Mouse (Mus musculus) midbrain, embryonic 16.5 days (tissue): ENCODE measurements around the gene Pcca. TPM values are rescaled to one million over a fixed set of nuclear protein-coding genes. Genes with fewer than 3 reads are reported as not detected.

ENCODE experiments used
- ATAC-seq: fragments of 200-750 bp; cut with Nextera tagmentation; 2 replicates; pipeline ENCODE4 v1.8.0; 2017; ENCODE audit warnings: moderate TSS enrichment
- H3K27ac ChIP-seq: fragments of 300-500 bp; sonication (generic); 2 replicates; pipeline ENCODE4 v1.5.1; 2014; ENCODE audit warnings: mild to moderate bottlenecking, low read length, mixed read lengths
- H3K27me3 ChIP-seq: fragments of 300-500 bp; sonication (generic); 2 replicates; pipeline ENCODE4 v1.6.1; 2014; ENCODE audit warnings: low read depth, low read length, mixed read lengths; ENCODE audit not compliant: control insufficient read depth, insufficient read depth
- H3K36me3 ChIP-seq: fragments of 300-500 bp; sonication (generic); 2 replicates; pipeline ENCODE4 v1.6.1; 2014; ENCODE audit warnings: mild to moderate bottlenecking, low read length, moderate library complexity, mixed read lengths; ENCODE audit not compliant: control insufficient read depth, insufficient read depth
- H3K4me1 ChIP-seq: fragments of 300-500 bp; sonication (generic); 2 replicates; pipeline ENCODE4 v1.6.1; 2014; ENCODE audit warnings: mild to moderate bottlenecking, low read length, mixed read lengths; ENCODE audit not compliant: control insufficient read depth, insufficient read depth
- H3K4me2 ChIP-seq: fragments of 300-500 bp; sonication (generic); 2 replicates; pipeline ENCODE4 v1.6.1; 2014; ENCODE audit warnings: mild to moderate bottlenecking, low read length, mixed read lengths
- H3K4me3 ChIP-seq: fragments of 300-500 bp; sonication (generic); 2 replicates; pipeline ENCODE4 v1.5.1; 2014; ENCODE audit warnings: low read depth, mild to moderate bottlenecking, low read length, moderate library complexity, mixed read lengths
- H3K9ac ChIP-seq: fragments of 300-500 bp; sonication (generic); 2 replicates; pipeline ENCODE4 v1.6.1; 2014; ENCODE audit warnings: low read depth, low read length, mixed read lengths
- H3K9me3 ChIP-seq: fragments of 300-500 bp; sonication (generic); replicated peaks from 2 replicates; pipeline ENCODE4 v1.6.1; 2014; ENCODE audit warnings: mild to moderate bottlenecking, low read length, mixed read lengths; ENCODE audit not compliant: control insufficient read depth, poor library complexity, severe bottlenecking
- WGBS: fragments of 180-500 bp; shearing (Covaris S2); extraction: QIAGEN DNeasy Blood & Tissue Kit; methylation state at CpG from one replicate; pipeline ENCODE4 v1.1.7; 2014; 5-methylcytosine and 5-hydroxymethylcytosine counted together
- polyA plus RNA-seq: library from polyadenylated mRNA; unstranded; fragments of >200 nt; fragmentation: Nextera tagmentation; extraction: Ambion mirVana; gene quantifications from 2 replicates; pipeline ENCODE4 v1.2.1, GENCODE M21; 2015

Pcca gene
- polyA plus RNA-seq, 1 experiment from 2014 or later, result 25.9 TPM

DNA sequence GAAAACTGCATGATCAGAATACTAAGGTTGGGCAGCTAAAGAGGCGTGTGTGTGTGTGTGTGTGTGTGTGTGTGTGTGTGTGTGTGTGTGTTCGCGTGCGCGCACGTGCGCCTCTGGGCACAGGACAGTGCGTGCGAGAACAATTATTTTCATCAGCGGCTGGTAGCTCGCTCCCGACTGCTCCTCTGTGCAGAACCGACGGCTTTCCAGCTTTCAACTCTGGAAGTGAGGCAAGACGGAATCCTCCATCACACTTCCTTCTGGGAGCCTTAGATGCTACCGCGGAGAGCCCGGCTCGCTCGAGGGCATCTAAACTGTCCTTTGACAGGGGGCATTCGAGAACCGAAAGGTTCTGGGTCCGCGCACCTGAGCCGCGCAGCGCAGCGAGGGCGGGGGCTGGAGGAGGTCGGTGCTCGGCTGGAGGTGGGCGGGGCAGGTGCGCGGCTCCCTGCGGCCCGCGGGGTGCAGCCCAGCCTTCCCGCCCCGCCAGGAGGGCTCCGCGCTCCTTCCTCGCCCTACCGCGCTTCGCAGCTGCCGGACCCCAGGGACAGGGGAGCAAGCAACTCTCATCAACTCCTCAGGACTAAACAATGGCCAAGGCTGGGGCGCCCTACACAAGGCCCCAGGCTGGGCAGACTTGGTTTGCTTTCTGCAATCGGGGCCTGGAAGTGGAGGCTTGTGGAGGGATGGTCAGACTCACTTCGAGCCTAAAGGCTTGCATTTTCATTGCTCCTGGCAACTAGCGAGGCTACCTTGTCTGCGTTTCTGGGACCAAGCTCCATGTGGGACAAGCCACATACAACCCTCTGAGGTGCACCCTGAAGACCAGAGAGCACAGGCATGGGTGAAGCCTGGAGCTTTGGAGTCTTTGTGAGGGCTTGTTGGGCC, 43.4 kb upstream of the Pcca start, which contains the start of gene Gm10837:
Gene Gm10837 (plus strand): TSS at position 146 of the 888 bp plus-strand sequence.
- ATAC-seq, result peak; percentile 79
- Histone ChIP-seq H3K9ac (peak within 1 kb of the TSS; percentile 36; the same call in 1 of the 2 replicates), H3K9me3 (peaks cover 3% of the 10 kb centered on the region; the same call in 1 of the 2 replicates), H3K36me3 (no peaks in the 10 kb centered on the region), H3K27me3 (peaks cover 26% of the 10 kb centered on the region), H3K4me1 (peaks cover 2% of the 10 kb centered on the region; the same call in 1 of the 2 replicates), H3K27ac (peak within 1 kb of the TSS; percentile 68), H3K4me3 (peak within 1 kb of the TSS; percentile 18), H3K4me2 (peak within 1 kb of the TSS; percentile 42)
- WGBS, result 1% methylated on average over 44 of the region's 51 CpGs

DNA sequence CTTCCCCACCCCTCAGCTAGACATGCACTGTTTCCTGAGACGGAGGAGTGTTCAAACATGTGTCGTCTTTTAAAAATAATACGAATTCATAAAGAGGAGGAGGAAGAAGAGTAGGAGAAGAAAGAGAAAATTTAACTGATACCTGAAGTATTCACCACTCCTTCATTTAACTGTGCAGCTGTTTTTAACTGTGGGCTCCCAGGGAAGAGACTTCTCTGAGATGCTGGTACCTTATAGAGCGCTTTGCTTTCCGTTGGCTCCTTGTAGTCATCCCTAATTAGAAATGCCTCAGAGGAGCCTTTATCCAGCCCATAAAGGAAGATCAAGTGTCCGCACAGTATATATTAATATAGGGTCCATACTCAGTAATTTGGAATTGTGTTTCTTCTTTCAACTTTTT, 42.6 kb upstream of the Pcca start:
- 63% methylated on average over 6 of the region's 6 CpGs for WGBS
- Histone ChIP-seq H3K36me3 (no peaks in the 10 kb centered on the region), H3K4me3 (no peak overlapping the region), H3K4me2 (no peak overlapping the region), H3K27ac (no peak overlapping the region), H3K4me1 (no peaks in the 10 kb centered on the region), H3K9me3 (peaks cover 3% of the 10 kb centered on the region; the same call in 1 of the 2 replicates), H3K27me3 (peaks cover 24% of the 10 kb centered on the region), H3K9ac (no peak overlapping the region)
- no peak for ATAC-seq

DNA sequence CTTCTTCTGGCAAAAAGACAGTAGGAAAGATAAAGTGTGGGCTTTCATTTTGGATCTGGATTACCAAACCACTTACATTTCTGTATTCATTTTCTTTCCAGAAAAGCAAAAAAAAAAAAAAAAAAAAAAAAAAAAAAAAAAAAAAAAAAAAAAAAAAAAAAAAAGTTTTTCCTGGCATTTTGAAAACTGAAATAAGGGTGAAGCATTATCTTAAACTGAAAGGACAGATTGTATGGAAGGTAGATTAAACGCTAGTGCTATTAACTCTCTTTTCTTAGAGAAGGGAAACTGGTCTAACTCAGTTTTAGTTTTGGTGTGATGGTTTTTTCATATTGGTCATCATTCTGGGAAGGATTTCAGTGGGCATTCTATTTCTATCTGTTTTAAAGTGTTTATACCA, 42.1 kb upstream of the Pcca start:
- H3K9ac ChIP-seq, result no peak overlapping the region
- 70% methylated on average over 1 of the region's 1 CpGs for WGBS
- H3K9me3 ChIP-seq, result peaks cover 3% of the 10 kb centered on the region; the same call in 1 of the 2 replicates
- ATAC-seq, result no peak
- H3K27me3 ChIP-seq, result peaks cover 23% of the 10 kb centered on the region
- H3K4me2 ChIP-seq, result no peak overlapping the region
- H3K4me3 ChIP-seq, result no peak overlapping the region
- H3K27ac ChIP-seq, result no peak overlapping the region
- no peaks in the 10 kb centered on the region for H3K4me1 ChIP-seq
- no peaks in the 10 kb centered on the region for H3K36me3 ChIP-seq

DNA sequence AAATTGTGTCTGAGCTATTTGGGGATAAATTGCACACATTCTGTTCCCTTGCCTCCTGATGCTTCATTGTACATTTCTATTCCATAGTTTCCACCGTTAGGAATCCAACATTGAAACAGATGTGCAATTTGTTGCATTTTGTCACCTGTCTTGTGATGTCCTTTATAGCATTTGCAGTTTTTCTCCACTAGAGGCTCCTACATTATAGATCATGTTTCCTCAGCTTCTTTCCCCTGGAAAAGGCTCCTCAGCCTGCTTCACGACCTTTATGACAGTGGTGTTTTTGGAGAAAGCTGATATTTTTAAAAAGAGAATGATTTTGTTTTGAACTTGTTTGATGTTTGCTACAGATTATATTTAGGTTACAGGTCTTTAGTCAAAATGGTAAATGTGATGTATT, 25.1 kb upstream of the Pcca start:
- no peak for ATAC-seq
- no peaks in the 10 kb centered on the region for H3K4me1 ChIP-seq
- no peak overlapping the region for H3K9ac ChIP-seq
- no peaks in the 10 kb centered on the region for H3K9me3 ChIP-seq
- no peaks in the 10 kb centered on the region for H3K36me3 ChIP-seq
- no peak overlapping the region for H3K4me3 ChIP-seq
- H3K4me2 ChIP-seq, result no peak overlapping the region
- 24% methylated on average over 2 of the region's 2 CpGs for WGBS
- H3K27ac ChIP-seq, result no peak overlapping the region
- no peaks in the 10 kb centered on the region for H3K27me3 ChIP-seq

DNA sequence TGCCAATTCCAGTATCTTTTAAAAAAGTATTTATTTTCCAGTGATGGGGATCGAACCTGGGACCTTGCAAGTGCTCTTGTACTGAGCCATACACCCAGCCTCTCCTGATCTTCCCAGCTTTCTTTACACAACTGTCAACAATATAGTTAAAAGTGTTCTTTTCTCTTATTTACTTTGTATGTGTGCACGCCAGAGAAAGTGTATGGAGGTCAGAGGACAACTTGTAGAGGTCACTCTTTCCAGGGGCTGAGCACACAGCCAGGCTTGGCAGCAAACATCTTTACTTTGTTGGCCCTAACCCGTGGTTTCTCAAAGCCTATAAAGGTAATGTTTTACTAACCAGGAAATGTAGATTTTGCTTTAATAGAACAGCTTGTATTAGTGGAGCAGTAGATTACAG, 22.6 kb upstream of the Pcca start:
- Histone ChIP-seq H3K4me1 (no peaks in the 10 kb centered on the region), H3K9me3 (no peaks in the 10 kb centered on the region), H3K27me3 (no peaks in the 10 kb centered on the region), H3K27ac (no peak overlapping the region), H3K4me3 (no peak overlapping the region), H3K4me2 (no peak overlapping the region), H3K9ac (no peak overlapping the region), H3K36me3 (no peaks in the 10 kb centered on the region)
- no peak for ATAC-seq
- 75% methylated on average over 3 of the region's 3 CpGs for WGBS

DNA sequence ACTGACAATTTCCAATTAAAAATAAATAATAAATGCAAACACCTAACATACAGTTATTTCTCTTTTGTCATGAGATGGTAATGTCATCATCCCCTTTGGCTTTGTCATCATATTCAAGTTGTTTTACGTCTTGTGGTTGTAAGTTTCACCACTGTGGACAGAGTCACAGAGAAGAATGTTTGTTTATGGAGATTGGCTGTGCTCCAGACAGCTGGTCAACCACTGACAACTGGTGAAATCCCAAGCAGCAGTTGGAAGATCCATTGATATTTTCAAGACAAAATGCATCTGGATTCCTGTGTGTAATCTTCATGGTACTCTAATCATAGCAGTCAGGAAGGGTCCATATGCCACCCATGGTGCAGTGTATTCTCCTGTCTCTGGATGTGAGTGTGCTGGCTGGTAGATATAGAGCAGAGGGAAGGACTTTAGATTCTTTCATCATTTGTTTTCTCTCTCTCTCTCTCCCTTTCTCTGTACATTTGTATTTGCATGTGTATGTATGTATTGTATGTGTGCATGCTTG, 20.6 kb upstream of the Pcca start:
- 71% methylated on average over 1 of the region's 1 CpGs for WGBS
- H3K4me1 ChIP-seq, result no peaks in the 10 kb centered on the region
- no peak overlapping the region for H3K9ac ChIP-seq
- H3K36me3 ChIP-seq, result no peaks in the 10 kb centered on the region
- no peaks in the 10 kb centered on the region for H3K27me3 ChIP-seq
- no peak for ATAC-seq
- no peak overlapping the region for H3K4me2 ChIP-seq
- H3K4me3 ChIP-seq, result no peak overlapping the region
- no peak overlapping the region for H3K27ac ChIP-seq
- no peaks in the 10 kb centered on the region for H3K9me3 ChIP-seq

DNA sequence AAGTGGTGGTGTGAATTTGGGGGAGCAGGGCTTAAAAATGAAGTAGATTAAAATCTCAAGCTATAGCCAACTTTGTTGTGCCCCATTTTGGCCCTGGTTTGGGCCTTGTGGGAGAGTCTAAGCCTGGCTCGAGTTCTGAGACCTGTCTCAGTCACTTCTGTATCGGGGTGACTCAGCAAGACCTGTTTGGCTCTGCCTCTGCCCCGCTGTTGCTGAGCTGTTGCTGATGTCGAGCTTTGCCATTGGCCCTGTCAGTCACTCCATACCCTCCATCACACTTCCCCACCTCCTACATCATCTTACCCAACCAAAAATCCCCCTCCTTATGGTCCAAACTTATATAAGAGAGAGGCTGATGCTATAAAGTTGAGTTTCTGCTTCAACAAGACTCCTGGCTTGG, 5.6 kb upstream of the Pcca start:
- 82% methylated on average over 4 of the region's 4 CpGs for WGBS
- Histone ChIP-seq H3K36me3 (no peaks in the 10 kb centered on the region), H3K9me3 (0 out of 2 replicates have a peak, but pooled peaks cover 5% of the 10 kb centered on the region), H3K9ac (no peak overlapping the region), H3K27me3 (no peaks in the 10 kb centered on the region), H3K27ac (no peak overlapping the region), H3K4me2 (no peak overlapping the region), H3K4me3 (no peak overlapping the region), H3K4me1 (0 out of 2 replicates have a peak, but pooled peaks cover 2% of the 10 kb centered on the region)
- ATAC-seq, result no peak

DNA sequence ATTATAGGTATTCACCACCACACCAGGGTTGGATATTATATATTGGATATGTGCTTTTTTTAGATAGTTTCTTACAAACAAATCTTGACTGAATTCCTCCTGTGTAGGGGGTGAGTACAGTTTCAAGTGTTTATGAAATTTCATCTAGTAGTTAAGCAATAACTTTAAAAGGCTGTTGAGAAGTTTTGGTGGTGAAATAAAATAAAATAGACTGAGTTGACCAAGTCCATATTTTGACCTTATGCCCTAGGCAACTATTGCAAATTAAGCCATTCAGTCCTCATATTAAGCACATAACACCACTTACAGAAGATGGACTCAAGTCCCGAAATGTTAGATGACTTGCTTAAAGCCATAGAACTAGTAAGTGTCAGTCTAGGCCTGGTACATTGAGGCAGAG, 1.9 kb downstream of the Pcca start:
- H3K36me3 ChIP-seq, result no peaks in the 10 kb centered on the region
- WGBS, result 91% methylated on average over 1 of the region's 1 CpGs

DNA sequence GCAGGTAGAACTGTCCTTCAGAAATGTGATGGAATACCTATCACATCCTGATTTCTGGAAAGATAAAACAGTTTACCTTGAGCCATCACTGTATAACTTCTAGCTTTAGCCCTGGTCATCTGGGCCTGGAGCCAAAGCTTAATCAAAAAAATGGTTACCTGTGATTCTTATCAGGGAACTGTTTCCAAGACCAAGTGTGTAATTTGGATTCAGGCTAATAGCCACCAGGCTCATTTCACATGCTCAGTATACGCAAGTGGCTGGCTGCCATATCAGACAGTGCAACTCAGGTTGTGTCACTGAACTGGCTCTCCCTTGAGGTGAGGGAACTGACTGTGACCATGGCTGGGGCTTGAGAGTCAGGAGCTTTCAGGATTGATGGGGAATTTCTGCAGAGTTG, 14.3 kb downstream of the Pcca start:
- Histone ChIP-seq H3K4me1 (no peaks in the 10 kb centered on the region), H3K9ac (no peak overlapping the region), H3K4me2 (no peak overlapping the region), H3K4me3 (no peak overlapping the region), H3K36me3 (no peaks in the 10 kb centered on the region), H3K27ac (no peak overlapping the region), H3K27me3 (no peaks in the 10 kb centered on the region), H3K9me3 (0 out of 2 replicates have a peak, but pooled peaks cover 3% of the 10 kb centered on the region)
- ATAC-seq, result no peak
- WGBS, result 100% methylated on average over 1 of the region's 1 CpGs

More for the DNA sequence above, 1.9 kb downstream of the Pcca start:
- Histone ChIP-seq H3K9ac (no peak overlapping the region), H3K27me3 (no peaks in the 10 kb centered on the region), H3K27ac (no peak overlapping the region), H3K4me3 (no peak overlapping the region), H3K9me3 (no peaks in the 10 kb centered on the region), H3K4me2 (no peak overlapping the region), H3K4me1 (peaks cover 10% of the 10 kb centered on the region)
- ATAC-seq, result no peak
